In the genomic region with DNA sequence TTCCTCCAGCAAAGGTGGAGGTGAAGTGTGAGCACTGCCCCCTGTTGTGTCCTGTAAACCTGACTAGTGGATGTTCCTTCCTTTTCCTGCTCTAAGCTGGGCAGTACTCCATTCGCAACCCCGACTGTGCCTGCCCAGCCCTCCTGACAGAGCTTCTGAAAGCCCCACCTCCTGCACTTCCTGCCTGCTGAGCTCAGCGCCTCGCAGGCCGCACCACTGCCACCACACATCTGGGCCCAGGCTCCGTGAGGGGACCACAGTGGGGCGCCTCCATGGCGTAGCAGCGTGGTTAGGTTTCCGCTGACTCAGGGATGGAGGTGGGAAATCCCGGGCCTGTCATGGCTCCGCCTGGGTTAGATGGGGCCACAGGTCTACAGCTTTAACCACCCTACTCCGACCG, we compare ENCODE assay signal across 9 mouse cellular contexts. TPM values are rescaled to one million over a fixed set of nuclear protein-coding genes. Genes with fewer than 3 reads are reported as not detected.
DNase-seq lines count a peak whose midpoint lies in the region; ATAC-seq lines count a peak whose summit lies in the region.
"Had no signal": no experiment of that assay in that cellular context is flagged by ENCODE, and none has a peak within 500 bp of the region (broad histone marks: within the 10 kb centered on the region; RNA-seq: fewer than 3 reads in every experiment).

No protein-coding gene starts in this region.

- H3K9me3 ChIP-seq in midbrain, embryonic 11.5 days (ENCODE audit: control insufficient read depth, low read length), result no peaks in the 10 kb centered on the region
- H3K9me3 ChIP-seq in midbrain, embryonic 10.5 days (replicated peaks), result no peaks in the 10 kb centered on the region
- no peaks in the 10 kb centered on the region for H3K9me3 ChIP-seq in intestine, embryonic 16.5 days (ENCODE audit: control insufficient read depth, low read length)

- DNase-seq in midbrain, embryonic 11.5 days (ENCODE audit: low spot score, missing footprints), result peak; percentile 89
- DNase-seq in midbrain, embryonic 10.5 days (ENCODE audit: low spot score), result no peak
- DNase-seq in gastrocnemius, postnatal 14 days, result peak; percentile 53
- peak; percentile 57 for DNase-seq in lung, postnatal 36 days
- DNase-seq in thymus, postnatal 36 days, result peak; percentile 77 to 86
- DNase-seq in c-Kit-positive CD71-positive TER-119-positive erythroid progenitor cells, embryonic 14.5 days (ENCODE audit: low spot score), result no peak
- DNase-seq in layer of hippocampus, adult 8-10 months (ENCODE audit: low spot score in 2 of 2), result no peak

- no peak for ATAC-seq in midbrain, embryonic 11.5 days (ENCODE audit: low FRiP score)
- ATAC-seq in intestine, embryonic 16.5 days, result no peak; the same call in 1 of the 2 replicates

- H3K27ac ChIP-seq in midbrain, embryonic 11.5 days (ENCODE audit: low read depth, low read length), result no peak overlapping the region
- H3K27ac ChIP-seq in midbrain, embryonic 10.5 days (replicated peaks), result no peak overlapping the region
- H3K27ac ChIP-seq in intestine, embryonic 16.5 days (ENCODE audit: low read length), result peak overlapping the region; percentile 73
- H3K27ac ChIP-seq: macrophage had no signal

- no peak overlapping the region for H3K4me3 ChIP-seq in midbrain, embryonic 11.5 days (ENCODE audit: low read depth, low read length)
- no peak overlapping the region for H3K4me3 ChIP-seq in midbrain, embryonic 10.5 days
- no peak overlapping the region for H3K4me3 ChIP-seq in intestine, embryonic 16.5 days (ENCODE audit: low read length)

- H3K4me1 ChIP-seq in midbrain, embryonic 11.5 days (ENCODE audit: control insufficient read depth, insufficient read depth, low read length), result peaks cover 7% of the 10 kb centered on the region
- peaks cover 22% of the 10 kb centered on the region for H3K4me1 ChIP-seq in midbrain, embryonic 10.5 days
- peaks cover 30% of the 10 kb centered on the region for H3K4me1 ChIP-seq in intestine, embryonic 16.5 days (ENCODE audit: control insufficient read depth, insufficient read depth, low read length)

- H3K27me3 ChIP-seq in midbrain, embryonic 11.5 days (ENCODE audit: control insufficient read depth, insufficient read depth, low read length), result peaks cover 3% of the 10 kb centered on the region; the same call in 1 of the 2 replicates
- peaks cover 63% of the 10 kb centered on the region for H3K27me3 ChIP-seq in midbrain, embryonic 10.5 days (ENCODE audit: low read depth, poor library complexity, severe bottlenecking)
- H3K27me3 ChIP-seq in intestine, embryonic 16.5 days (replicated peaks; ENCODE audit: control insufficient read depth, insufficient read depth, low read length), result no peaks in the 10 kb centered on the region

- H3K36me3 ChIP-seq in midbrain, embryonic 11.5 days (ENCODE audit: control insufficient read depth, insufficient read depth, low read length), result no peaks in the 10 kb centered on the region
- H3K36me3 ChIP-seq in midbrain, embryonic 10.5 days, result no peaks in the 10 kb centered on the region
- no peaks in the 10 kb centered on the region for H3K36me3 ChIP-seq in intestine, embryonic 16.5 days (ENCODE audit: control insufficient read depth, insufficient read depth, low read length)

- intact Hi-C loops in gastrocnemius, postnatal 14 days (cut with DNase I; ENCODE audit: low total_unique reads), result no loop called here

- 19% methylated on average over 14 of the region's 14 CpGs for WGBS in midbrain, embryonic 11.5 days
- 20% methylated on average over 14 of the region's 14 CpGs for WGBS in midbrain, embryonic 10.5 days
- WGBS in intestine, embryonic 16.5 days, result 26% methylated on average over 14 of the region's 14 CpGs

- no peak overlapping the region for H3K4me2 ChIP-seq in midbrain, embryonic 11.5 days
- 0 out of 2 replicates have a peak overlapping the region, but pooled peaks have one; percentile 11 for H3K4me2 ChIP-seq in intestine, embryonic 16.5 days (ENCODE audit: low read depth, low read length)

- H3K9ac ChIP-seq in midbrain, embryonic 11.5 days (ENCODE audit: low read length), result no peak overlapping the region
- 0 out of 2 replicates have a peak overlapping the region, but pooled peaks have one; percentile 5 for H3K9ac ChIP-seq in intestine, embryonic 16.5 days (ENCODE audit: low read depth, low read length)

RNA-seq across cellular contexts. Expression of gene Col16a1, which starts 2.0 kb away (rescaled TPM):
- polyA plus RNA-seq in midbrain, embryonic 11.5 days (2014; fragmentation: Nextera tagmentation; extraction: Ambion mirVana), result 5.8 and 6.9 TPM in 2 replicates
- polyA plus RNA-seq in midbrain, embryonic 10.5 days (2016; fragmentation: Nextera tagmentation; extraction: Ambion mirVana), result 3.8 and 5.8 TPM in 2 replicates
- total RNA-seq in gastrocnemius, postnatal 14 days (2021), result 10 to 100 TPM; 37.9 to 46.5 TPM
- polyA plus RNA-seq in intestine, embryonic 16.5 days (2015; fragmentation: Nextera tagmentation; extraction: Ambion mirVana), result 36.3 and 45.1 TPM in 2 replicates
- 10 to 100 TPM; 15.2 to 28.1 (median 21.2) TPM for total RNA-seq in layer of hippocampus, adult 8-10 months (2022)
- polyA plus RNA-seq: macrophage had no signal

RNA-seq across cellular contexts. Expression of gene Pef1, which starts 56.7 kb away (rescaled TPM):
- 71.6 and 72.3 TPM in 2 replicates for polyA plus RNA-seq in midbrain, embryonic 11.5 days (2014; fragmentation: Nextera tagmentation; extraction: Ambion mirVana)
- 74.0 and 76.9 TPM in 2 replicates for polyA plus RNA-seq in midbrain, embryonic 10.5 days (2016; fragmentation: Nextera tagmentation; extraction: Ambion mirVana)
- 10 to 100 TPM; 27.6 to 30.8 TPM for total RNA-seq in gastrocnemius, postnatal 14 days (2021)
- 81.6 and 81.7 TPM in 2 replicates for polyA plus RNA-seq in intestine, embryonic 16.5 days (2015; fragmentation: Nextera tagmentation; extraction: Ambion mirVana)
- total RNA-seq in layer of hippocampus, adult 8-10 months (2022), result 10 to 100 TPM; 60.4 to 74.7 (median 68.3) TPM

Comparison
In these comparisons a context has a peak if more than half of its experiments do, and no peak if none do; other contexts are left out.
1. DNase-seq: peak in midbrain, embryonic 11.5 days (single experiment), gastrocnemius, postnatal 14 days (single experiment), lung, postnatal 36 days (single experiment) and thymus, postnatal 36 days (2 of 2); none in midbrain, embryonic 10.5 days (single experiment), c-Kit-positive CD71-positive TER-119-positive erythroid progenitor cells, embryonic 14.5 days (single experiment) and layer of hippocampus, adult 8-10 months (0 of 2).